Mouse (Mus musculus): ENCODE results near the gene Tdpoz5. TPM values are rescaled to one million over a fixed set of nuclear protein-coding genes. Genes with fewer than 3 reads are reported as not detected.
"Not testable (repeated sequence)": the region's sequence is repeated elsewhere in the genome, so short reads cannot be mapped to it uniquely, and the experiment has no call there.

The Tdpoz5 gene
- not detected in 2 replicates for polyA plus RNA-seq (2016; fragmentation: Nextera tagmentation; extraction: Ambion mirVana)

DNA sequence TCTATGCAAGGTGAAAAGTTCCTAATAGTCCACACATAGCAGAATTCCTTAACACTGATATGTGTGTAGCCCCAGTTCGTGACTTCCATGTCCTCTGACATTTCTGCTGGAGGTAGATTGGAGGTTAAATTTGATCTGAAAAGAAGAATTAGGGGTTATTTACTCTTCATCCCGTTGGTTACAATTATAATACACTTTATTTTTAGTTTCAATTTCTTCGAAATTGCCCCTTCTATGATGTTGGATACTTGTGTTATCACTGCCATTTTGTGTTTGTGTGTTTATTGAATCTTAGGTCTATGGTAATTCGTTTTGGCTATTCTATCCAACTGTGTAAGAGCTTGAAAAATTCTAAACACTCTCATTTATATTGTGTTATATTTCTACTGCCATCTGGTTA lies at the start of gene Tdpoz5:
TSS of gene Tdpoz5 (minus strand) at position 101 of the 400 bp plus-strand sequence.
- H3K27ac ChIP-seq (replicated peaks); H3K4me1 ChIP-seq; DNase-seq (ENCODE audit: low spot score); H3K9me3 ChIP-seq; H3K36me3 ChIP-seq (replicated peaks); H3K27me3 ChIP-seq (replicated peaks; ENCODE audit: low read depth, poor library complexity, severe bottlenecking); H3K4me3 ChIP-seq: not testable (repeated sequence)
- WGBS, result 84% methylated on average over 3 of the region's 4 CpGs

DNA sequence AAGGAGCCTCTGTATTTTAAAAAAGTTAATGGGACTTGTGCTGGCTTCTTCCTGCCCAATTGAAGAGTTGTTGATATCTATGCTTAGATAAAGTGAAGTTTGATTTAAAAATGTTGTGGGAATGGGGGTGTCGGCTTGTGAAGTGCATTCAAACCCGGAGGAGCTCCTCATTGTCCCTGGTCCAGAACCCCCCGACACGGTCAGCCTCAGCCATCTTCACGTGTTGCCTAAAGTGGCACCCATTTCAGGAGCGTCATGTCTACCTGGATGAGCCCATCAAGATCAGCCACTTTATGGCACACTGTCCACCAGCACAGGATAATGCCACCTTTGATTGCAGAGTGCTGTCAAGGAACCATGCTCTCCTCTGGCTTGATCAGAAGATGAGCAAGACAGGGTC lies 7.8 kb upstream of the Tdpoz5 start:
- not testable (repeated sequence) for DNase-seq (ENCODE audit: low spot score); H3K9me3 ChIP-seq; H3K27ac ChIP-seq (replicated peaks); H3K4me1 ChIP-seq; H3K4me3 ChIP-seq; H3K27me3 ChIP-seq (replicated peaks; ENCODE audit: low read depth, poor library complexity, severe bottlenecking); H3K36me3 ChIP-seq (replicated peaks)
- WGBS, result 96% methylated on average over 6 of the region's 6 CpGs

DNA sequence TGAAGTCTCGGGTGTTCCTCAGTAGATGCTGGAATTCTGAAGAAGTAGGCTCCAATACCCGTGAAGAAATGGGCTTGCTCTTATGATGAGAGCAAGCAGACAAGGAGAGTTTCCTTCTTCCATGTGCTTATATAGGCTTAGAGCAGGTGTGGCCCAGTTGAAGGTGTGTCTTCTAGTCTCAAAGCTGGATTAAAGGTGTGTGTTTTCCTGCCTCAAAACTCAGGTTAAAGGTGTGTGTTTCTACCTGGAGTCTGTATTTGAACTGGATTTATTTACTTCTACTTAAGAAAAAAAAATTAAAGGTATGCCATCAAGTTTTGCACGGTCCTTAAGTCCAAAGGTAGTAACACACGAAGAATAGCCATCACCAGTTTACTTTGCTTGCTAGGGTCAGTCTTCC lies 17.7 kb downstream of the Tdpoz5 start, which contains the start of gene Gm9117:
TSS of gene Gm9117 (minus strand) at position 101 of the 400 bp plus-strand sequence.
- 88% methylated on average over 4 of the region's 4 CpGs for WGBS
- H3K4me1 ChIP-seq, result not testable (repeated sequence)

DNA sequence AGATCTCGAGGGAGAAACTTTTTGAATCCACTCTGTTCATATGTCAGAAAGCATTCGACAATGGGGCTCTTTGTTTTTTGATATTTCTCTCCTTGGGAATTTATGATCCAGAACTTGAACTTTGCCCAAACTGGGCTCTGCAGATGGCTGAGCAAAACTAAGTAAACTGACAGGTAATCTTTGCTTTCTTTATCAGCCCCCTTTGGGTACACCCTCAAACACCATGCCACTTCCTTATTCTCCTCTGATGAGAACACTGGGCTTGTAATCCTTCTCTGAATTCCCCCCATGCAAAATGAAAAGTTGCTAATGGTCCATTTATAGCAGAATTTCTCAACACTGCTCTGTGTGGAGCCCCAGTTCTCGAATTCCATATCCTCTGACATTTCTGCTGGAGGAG lies 22.7 kb downstream of the Tdpoz5 start:
- H3K9me3 ChIP-seq; H3K36me3 ChIP-seq (replicated peaks); H3K4me3 ChIP-seq; H3K4me1 ChIP-seq; H3K27ac ChIP-seq (replicated peaks); DNase-seq (ENCODE audit: low spot score); H3K27me3 ChIP-seq (replicated peaks; ENCODE audit: low read depth, poor library complexity, severe bottlenecking): not testable (repeated sequence)
- WGBS, result 90% methylated on average over 1 of the region's 3 CpGs

More for the DNA sequence above, 17.7 kb downstream of the Tdpoz5 start, which contains the start of gene Gm9117:
- not testable (repeated sequence) for H3K36me3 ChIP-seq (replicated peaks); H3K4me3 ChIP-seq; DNase-seq (ENCODE audit: low spot score); H3K27ac ChIP-seq (replicated peaks); H3K9me3 ChIP-seq; H3K27me3 ChIP-seq (replicated peaks; ENCODE audit: low read depth, poor library complexity, severe bottlenecking)

Other genes with a start within 250 kb of the Tdpoz5 start
- gene Gm5773, start 188.3 kb downstream of the Tdpoz5 start, polyA plus RNA-seq (2016; fragmentation: Nextera tagmentation; extraction: Ambion mirVana), result not detected in 2 replicates
- gene Tdpoz4, start 164.9 kb downstream of the Tdpoz5 start, polyA plus RNA-seq (2016; fragmentation: Nextera tagmentation; extraction: Ambion mirVana), result not detected in 2 replicates
- not detected in 2 replicates for gene Tdpoz3, start 135.3 kb downstream of the Tdpoz5 start, polyA plus RNA-seq (2016; fragmentation: Nextera tagmentation; extraction: Ambion mirVana)
- gene Gm9117, start 17.8 kb downstream of the Tdpoz5 start, polyA plus RNA-seq (2016; fragmentation: Nextera tagmentation; extraction: Ambion mirVana), result not detected in 2 replicates
- gene Gm9125, start 93.6 kb upstream of the Tdpoz5 start, polyA plus RNA-seq (2016; fragmentation: Nextera tagmentation; extraction: Ambion mirVana), result not detected in 2 replicates
- not detected in 2 replicates for gene Gm10697, start 111.3 kb upstream of the Tdpoz5 start, polyA plus RNA-seq (2016; fragmentation: Nextera tagmentation; extraction: Ambion mirVana)
- not detected in 2 replicates for gene Gm10696, start 216.9 kb upstream of the Tdpoz5 start, polyA plus RNA-seq (2016; fragmentation: Nextera tagmentation; extraction: Ambion mirVana)
- not detected in 2 replicates for gene Gm5286, start 235.4 kb upstream of the Tdpoz5 start, polyA plus RNA-seq (2016; fragmentation: Nextera tagmentation; extraction: Ambion mirVana)

All from embryonic facial prominence, embryonic 10.5 days (tissue).